Mouse (Mus musculus) midbrain, embryonic 13.5 days (tissue): Measurements from ENCODE around the gene Zfp810. TPM values are rescaled to one million over a fixed set of nuclear protein-coding genes. Genes with fewer than 3 reads are reported as not detected.

Experiments used
- ATAC-seq: fragments of 200-750 bp; cut with Nextera tagmentation; 2 replicates; pipeline ENCODE4 v1.8.0; 2017; ENCODE audit warnings: mild to moderate bottlenecking, moderate TSS enrichment, moderate library complexity
- H3K27ac ChIP-seq: fragments of 300-500 bp; sonication (generic); 2 replicates; pipeline ENCODE4 v1.5.1; 2015; ENCODE audit warnings: inconsistent platforms, mild to moderate bottlenecking, moderate library complexity
- H3K27me3 ChIP-seq: fragments of 300-500 bp; sonication (generic); 2 replicates; pipeline ENCODE4 v1.6.1; 2015; ENCODE audit warnings: mild to moderate bottlenecking, inconsistent platforms
- H3K36me3 ChIP-seq: fragments of 300-500 bp; sonication (generic); 2 replicates; pipeline ENCODE4 v1.6.1; 2015; ENCODE audit warnings: mild to moderate bottlenecking, inconsistent platforms
- H3K4me1 ChIP-seq: fragments of 300-500 bp; sonication (generic); replicated peaks from 2 replicates; pipeline ENCODE4 v1.6.1; 2015; ENCODE audit warnings: inconsistent platforms
- H3K4me2 ChIP-seq: fragments of 300-500 bp; sonication (generic); replicated peaks from 2 replicates; pipeline ENCODE4 v1.6.1; 2015; ENCODE audit warnings: moderate library complexity, mild to moderate bottlenecking, inconsistent platforms
- H3K4me3 ChIP-seq: fragments of 300-500 bp; sonication (generic); replicated peaks from 2 replicates; pipeline ENCODE4 v1.5.1; 2015; ENCODE audit warnings: mild to moderate bottlenecking, inconsistent platforms
- H3K9ac ChIP-seq: fragments of 300-500 bp; sonication (generic); replicated peaks from 2 replicates; pipeline ENCODE4 v1.6.1; 2015; ENCODE audit warnings: mild to moderate bottlenecking, inconsistent platforms
- H3K9me3 ChIP-seq: fragments of 300-500 bp; sonication (generic); 2 replicates; pipeline ENCODE4 v1.6.1; 2016; ENCODE audit warnings: mild to moderate bottlenecking, inconsistent platforms
- WGBS: fragments of 180-500 bp; shearing (Covaris S2); methylation state at CpG from one replicate; pipeline ENCODE4 v1.1.7; 2015; 5-methylcytosine and 5-hydroxymethylcytosine counted together
- polyA plus RNA-seq: library from polyadenylated mRNA; unstranded; fragments of >200 nt; fragmentation: Nextera tagmentation; extraction: Ambion mirVana; gene quantifications from 2 replicates; pipeline ENCODE4 v1.2.1, GENCODE M21; 2015

Gene Zfp810
- polyA plus RNA-seq, 1 experiment from 2014 or later = 39.9 TPM

DNA sequence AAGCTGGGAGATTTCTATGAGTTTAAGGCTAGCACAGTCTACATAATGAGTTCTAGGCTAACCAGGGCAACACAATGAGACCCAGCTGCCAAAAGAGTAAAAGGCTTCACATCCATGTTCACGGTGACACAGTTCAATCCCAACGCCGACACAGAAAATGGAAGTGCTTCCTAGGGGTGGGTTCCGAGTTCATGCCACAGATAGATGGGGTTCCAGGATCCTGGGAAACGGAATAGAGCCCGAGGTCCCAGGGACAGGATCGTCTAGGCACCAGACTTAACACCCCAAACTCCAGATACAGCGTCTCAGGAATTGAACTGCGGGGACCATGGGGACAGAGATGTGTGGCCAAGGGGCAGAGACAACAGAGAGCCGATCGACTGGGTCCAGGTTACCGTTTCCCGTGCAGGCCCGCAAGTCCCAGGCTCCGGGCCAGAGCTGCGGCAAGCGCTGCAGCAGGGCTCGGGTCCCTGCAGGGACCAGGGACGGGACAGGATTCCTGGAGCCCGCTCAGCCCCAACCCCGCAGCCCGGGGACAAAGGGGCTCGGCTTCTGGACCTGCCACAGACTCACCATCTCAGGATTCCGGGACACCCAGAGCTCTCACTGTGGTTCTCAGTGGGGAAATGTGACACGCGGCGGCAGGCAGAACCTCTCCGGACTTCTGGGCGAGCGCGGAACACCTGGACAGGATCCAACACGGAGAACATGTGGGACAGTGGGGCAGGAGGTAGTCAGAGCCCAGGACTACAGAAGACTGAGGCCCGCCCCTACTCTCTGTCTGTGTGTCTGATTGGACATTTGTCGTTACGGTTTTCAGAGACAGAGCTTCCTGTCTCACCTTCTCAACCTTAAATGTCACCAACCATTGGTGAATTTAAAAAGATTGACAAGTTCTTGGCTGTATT lies 48.0 kb downstream of the Zfp810 start, which contains the start of gene Zfp599:
Gene Zfp599, minus strand, starts transcription at position 712 of the 908 bp plus-strand sequence.
- Histone ChIP-seq H3K4me3 (peak within 1 kb of the TSS; percentile 71), H3K27me3 (no peaks in the 10 kb centered on the region), H3K4me2 (peak within 1 kb of the TSS; percentile 70), H3K4me1 (no peaks in the 10 kb centered on the region), H3K36me3 (peaks cover 31% of the 10 kb centered on the region), H3K27ac (peak within 1 kb of the TSS; percentile 44; the same call in 1 of the 2 replicates), H3K9me3 (peaks cover 7% of the 10 kb centered on the region; the same call in 1 of the 2 replicates), H3K9ac (peak within 1 kb of the TSS; percentile 84)
- 1% methylated on average over 35 of the region's 35 CpGs for WGBS
- ATAC-seq = peak; percentile 98

DNA sequence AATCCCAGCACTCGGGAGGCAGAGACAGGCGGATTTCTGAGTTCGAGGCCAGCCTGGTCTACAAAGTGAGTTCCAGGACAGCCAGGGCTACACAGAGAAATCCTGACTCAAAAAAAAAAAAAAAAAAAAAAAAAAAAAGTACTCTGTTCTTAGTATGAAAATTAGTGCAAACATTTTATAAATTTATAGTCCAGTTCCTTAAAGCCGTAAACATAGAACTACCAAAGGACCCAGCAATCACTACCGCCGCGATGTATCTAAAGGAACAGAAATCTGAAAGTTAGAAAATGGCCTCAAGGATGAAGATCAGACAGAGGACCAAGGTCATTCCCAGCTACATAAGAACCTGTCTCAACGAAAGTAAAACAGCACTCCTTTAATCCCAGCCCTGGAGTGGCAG lies 48.7 kb downstream of the Zfp810 start:
- peaks cover 12% of the 10 kb centered on the region; the same call in 1 of the 2 replicates for H3K9me3 ChIP-seq
- WGBS = 83% methylated on average over 8 of the region's 8 CpGs
- no peaks in the 10 kb centered on the region for H3K27me3 ChIP-seq
- H3K4me3 ChIP-seq = peak overlapping the region; percentile 71
- H3K36me3 ChIP-seq = peaks cover 36% of the 10 kb centered on the region
- H3K27ac ChIP-seq = no peak overlapping the region
- no peak for ATAC-seq
- peak overlapping the region; percentile 70 for H3K4me2 ChIP-seq
- no peaks in the 10 kb centered on the region for H3K4me1 ChIP-seq
- H3K9ac ChIP-seq = peak overlapping the region; percentile 84

DNA sequence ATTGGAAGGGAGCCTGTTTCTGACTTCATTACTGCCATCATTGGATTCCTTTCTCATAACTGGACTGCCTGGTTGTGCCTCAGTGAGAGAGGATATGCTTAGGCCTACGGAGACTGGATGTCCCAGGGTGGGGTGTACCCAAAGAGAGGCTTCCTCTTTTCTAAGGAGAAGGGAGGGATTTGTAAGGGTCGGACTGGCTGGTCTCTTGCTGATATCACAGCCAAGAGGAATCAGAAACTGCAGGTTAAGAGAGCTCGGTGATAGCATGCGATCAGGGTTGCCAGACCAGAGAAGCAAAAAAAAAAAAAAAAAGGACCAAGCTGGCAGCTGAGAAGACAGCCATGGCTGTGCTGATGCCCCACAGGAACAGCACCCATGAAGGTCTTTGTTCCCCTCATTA lies 50.9 kb downstream of the Zfp810 start:
- Histone ChIP-seq H3K27ac (no peak overlapping the region), H3K9ac (no peak overlapping the region), H3K4me1 (no peaks in the 10 kb centered on the region), H3K36me3 (peaks cover 54% of the 10 kb centered on the region), H3K4me3 (no peak overlapping the region), H3K4me2 (no peak overlapping the region), H3K27me3 (no peaks in the 10 kb centered on the region), H3K9me3 (peaks cover 19% of the 10 kb centered on the region)
- WGBS = 96% methylated on average over 4 of the region's 4 CpGs
- no peak for ATAC-seq

DNA sequence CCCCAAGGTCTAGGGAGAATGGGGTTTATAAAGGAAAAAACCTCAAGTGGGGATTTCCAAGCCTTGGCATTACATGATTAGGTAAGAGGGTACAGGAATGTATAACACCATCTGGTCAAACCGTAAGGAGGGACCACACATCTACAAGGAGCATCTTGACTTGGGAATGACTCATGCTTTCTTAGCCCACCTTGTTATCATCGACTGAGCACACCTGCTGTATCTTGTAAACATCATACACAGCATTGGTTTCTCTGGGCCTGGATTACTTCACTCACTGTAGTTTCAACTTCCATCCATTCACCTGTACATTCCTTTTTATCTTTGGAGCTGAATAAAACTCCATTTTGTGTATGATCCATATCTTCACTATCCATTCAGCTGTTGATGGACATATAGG lies 63.2 kb downstream of the Zfp810 start:
- H3K4me1 ChIP-seq = no peaks in the 10 kb centered on the region
- no peak overlapping the region for H3K27ac ChIP-seq
- H3K9ac ChIP-seq = no peak overlapping the region
- WGBS = 94% methylated on average over 2 of the region's 2 CpGs
- no peaks in the 10 kb centered on the region for H3K27me3 ChIP-seq
- peaks cover 34% of the 10 kb centered on the region for H3K9me3 ChIP-seq
- H3K4me2 ChIP-seq = no peak overlapping the region
- peaks cover 86% of the 10 kb centered on the region for H3K36me3 ChIP-seq
- no peak overlapping the region for H3K4me3 ChIP-seq
- ATAC-seq = no peak

DNA sequence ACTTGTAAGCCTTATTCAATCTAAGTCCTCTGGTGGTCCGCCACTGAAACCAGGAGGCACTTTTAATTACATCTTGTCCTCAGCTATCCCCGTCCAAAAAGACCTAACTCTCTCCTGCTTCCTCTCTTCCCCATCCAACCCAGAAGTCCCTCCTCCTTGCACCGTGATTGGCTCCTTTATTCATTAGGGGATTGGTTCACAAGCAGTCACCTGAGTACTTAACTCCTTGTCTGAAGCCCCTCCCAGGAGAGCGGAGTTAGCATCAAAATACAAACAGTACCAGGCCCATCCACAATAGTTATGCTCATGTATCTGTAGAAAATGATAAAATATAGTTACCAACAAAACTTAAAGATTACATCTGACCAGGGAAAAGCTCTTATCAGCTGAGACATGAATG lies 67.4 kb downstream of the Zfp810 start:
- Histone ChIP-seq H3K4me3 (no peak overlapping the region), H3K9me3 (peaks cover 10% of the 10 kb centered on the region), H3K9ac (no peak overlapping the region), H3K4me2 (no peak overlapping the region), H3K36me3 (peaks cover 71% of the 10 kb centered on the region), H3K4me1 (no peaks in the 10 kb centered on the region), H3K27me3 (no peaks in the 10 kb centered on the region), H3K27ac (no peak overlapping the region)
- WGBS = 98% methylated on average over 4 of the region's 4 CpGs
- no peak for ATAC-seq

DNA sequence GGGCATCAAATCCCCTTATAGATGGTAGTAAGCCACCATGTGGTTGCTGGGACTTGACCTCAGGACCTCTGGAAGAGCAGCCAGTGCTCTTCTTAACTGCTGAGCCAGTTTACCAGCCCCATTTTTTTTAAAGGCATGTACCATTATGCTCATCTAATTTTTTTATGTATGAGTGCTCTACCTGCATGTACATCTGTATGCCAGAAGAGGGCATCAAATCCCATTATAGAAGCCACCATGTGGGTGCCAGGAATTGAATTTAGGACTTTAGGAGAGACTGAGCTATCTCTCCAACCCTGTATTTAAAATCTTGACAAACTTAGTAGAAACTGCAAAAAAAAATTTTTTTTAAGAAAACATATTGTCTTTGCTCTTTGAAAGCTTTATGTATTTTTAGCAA lies 76.9 kb downstream of the Zfp810 start:
- Histone ChIP-seq H3K4me3 (no peak overlapping the region), H3K9me3 (no peaks in the 10 kb centered on the region), H3K36me3 (0 out of 2 replicates have a peak, but pooled peaks cover 6% of the 10 kb centered on the region), H3K9ac (no peak overlapping the region), H3K4me2 (no peak overlapping the region), H3K27ac (no peak overlapping the region), H3K27me3 (no peaks in the 10 kb centered on the region), H3K4me1 (peaks cover 5% of the 10 kb centered on the region)
- ATAC-seq = no peak

DNA sequence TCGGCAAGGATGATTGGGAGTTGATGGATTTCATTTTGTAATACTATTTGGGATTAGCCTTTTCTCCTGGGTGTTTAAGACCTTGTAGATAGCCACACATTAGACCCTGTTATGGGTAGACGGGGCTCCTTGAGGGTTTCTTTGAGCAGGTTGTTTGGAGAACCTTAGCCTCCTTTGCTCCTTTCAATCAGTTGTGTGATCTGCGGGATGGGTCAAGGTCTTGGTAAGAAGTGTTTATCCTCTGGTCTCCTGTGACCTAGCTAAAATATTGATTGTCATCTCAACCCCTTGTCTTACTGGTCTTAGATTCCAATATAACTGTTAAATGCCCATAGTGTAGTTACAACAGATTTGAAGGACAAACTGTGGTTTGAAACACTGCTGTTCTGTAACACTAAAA lies 77.4 kb downstream of the Zfp810 start:
- no peak overlapping the region for H3K9ac ChIP-seq
- no peak overlapping the region for H3K27ac ChIP-seq
- 89% methylated on average over 3 of the region's 3 CpGs for WGBS
- H3K9me3 ChIP-seq = no peaks in the 10 kb centered on the region
- H3K4me2 ChIP-seq = no peak overlapping the region
- peaks cover 5% of the 10 kb centered on the region for H3K4me1 ChIP-seq
- no peak overlapping the region for H3K4me3 ChIP-seq
- H3K36me3 ChIP-seq = 0 out of 2 replicates have a peak, but pooled peaks cover 1% of the 10 kb centered on the region
- no peaks in the 10 kb centered on the region for H3K27me3 ChIP-seq
- no peak for ATAC-seq

DNA sequence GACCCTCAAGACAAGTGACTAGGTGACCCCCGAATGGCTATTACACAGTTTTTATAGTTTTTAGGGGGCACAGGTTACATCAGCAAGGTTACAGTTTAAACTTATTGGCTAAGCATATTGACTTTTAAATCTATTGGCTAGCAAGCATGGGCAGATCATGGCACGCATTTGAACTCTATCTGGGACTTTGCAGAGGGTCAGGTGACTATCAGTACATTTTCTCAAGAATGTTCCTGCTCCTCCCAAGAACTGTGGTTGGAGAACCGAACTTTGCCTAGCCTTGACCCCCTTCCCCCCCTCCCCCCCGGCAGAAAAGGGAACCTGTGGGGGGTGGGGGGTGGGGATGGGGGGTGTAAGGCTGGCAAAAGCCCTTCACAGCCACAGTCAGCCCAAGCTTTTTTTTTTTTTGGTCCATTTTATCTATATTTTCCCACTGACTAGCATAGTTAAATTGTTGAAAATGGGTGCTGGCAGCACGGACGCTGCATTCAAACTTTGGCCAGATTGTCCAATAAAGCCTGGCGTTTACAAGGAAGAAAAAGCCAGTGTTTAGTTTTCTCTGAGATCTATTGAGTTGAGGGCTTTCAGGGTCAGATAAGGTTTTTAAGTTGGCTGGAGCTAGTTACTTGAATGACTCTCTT lies 77.9 kb downstream of the Zfp810 start:
- Histone ChIP-seq H3K4me3 (no peak overlapping the region), H3K36me3 (no peaks in the 10 kb centered on the region), H3K9ac (no peak overlapping the region), H3K27me3 (no peaks in the 10 kb centered on the region), H3K4me1 (peaks cover 5% of the 10 kb centered on the region), H3K9me3 (no peaks in the 10 kb centered on the region), H3K27ac (no peak overlapping the region), H3K4me2 (no peak overlapping the region)
- ATAC-seq = no peak
- 94% methylated on average over 7 of the region's 7 CpGs for WGBS

DNA sequence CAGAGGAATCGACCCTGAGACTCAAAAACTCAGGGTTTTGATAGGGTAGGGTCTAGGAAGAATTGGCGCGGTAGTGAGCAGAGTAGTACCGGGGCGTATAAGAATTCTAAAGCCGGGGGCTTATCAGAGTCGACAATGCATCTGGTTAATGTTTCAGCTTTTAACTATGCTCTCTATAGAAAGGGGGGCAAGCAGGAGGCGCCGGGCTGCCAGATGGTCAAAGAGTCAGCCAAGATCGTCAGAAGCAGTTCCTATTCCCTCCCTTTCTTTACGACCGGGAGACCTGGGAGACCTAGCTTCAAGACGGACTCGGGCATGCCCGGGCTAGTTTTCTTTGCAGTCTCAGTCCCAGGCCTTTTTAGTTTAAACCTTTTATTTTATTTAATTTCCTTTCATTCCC lies 80.6 kb downstream of the Zfp810 start:
- WGBS = 94% methylated on average over 15 of the region's 15 CpGs
- no peak overlapping the region for H3K27ac ChIP-seq
- no peak overlapping the region for H3K4me2 ChIP-seq
- H3K9ac ChIP-seq = no peak overlapping the region
- no peaks in the 10 kb centered on the region for H3K36me3 ChIP-seq
- H3K27me3 ChIP-seq = no peaks in the 10 kb centered on the region
- H3K4me3 ChIP-seq = no peak overlapping the region
- H3K4me1 ChIP-seq = peaks cover 5% of the 10 kb centered on the region
- no peaks in the 10 kb centered on the region for H3K9me3 ChIP-seq
- ATAC-seq = no peak

Other genes starting within 250 kb of the Zfp810 start
- gene Gm49318, start 236.4 kb downstream of the Zfp810 start, polyA plus RNA-seq = not detected in 2 replicates
- 17.7 and 19.8 TPM in 2 replicates for gene Zfp653, start 236.3 kb downstream of the Zfp810 start, polyA plus RNA-seq
- 44.3 and 50.3 TPM in 2 replicates for gene Ecsit, start 222.2 kb downstream of the Zfp810 start, polyA plus RNA-seq
- 1.7 and 2.0 TPM in 2 replicates for gene Cnn1, start 208.4 kb downstream of the Zfp810 start, polyA plus RNA-seq
- 185 and 190 TPM in 2 replicates for gene Elof1, start 190.5 kb downstream of the Zfp810 start, polyA plus RNA-seq
- gene Acp5, start 171.9 kb downstream of the Zfp810 start, polyA plus RNA-seq = 0.42 and 0.64 TPM in 2 replicates
- gene Pigyl, start 150.8 kb downstream of the Zfp810 start, polyA plus RNA-seq = 79.4 and 88.3 TPM in 2 replicates
- gene Zfp872, start 119.6 kb downstream of the Zfp810 start, polyA plus RNA-seq = 0.22 and 0.24 TPM in 2 replicates
- 10.1 and 13.4 TPM in 2 replicates for gene Zfp809, start 81.9 kb downstream of the Zfp810 start, polyA plus RNA-seq
- gene Zfp599, start 47.8 kb downstream of the Zfp810 start, polyA plus RNA-seq = 9.7 and 10.0 TPM in 2 replicates
- gene Anln, start 81.5 kb upstream of the Zfp810 start, polyA plus RNA-seq = 10.7 and 12.1 TPM in 2 replicates
- 9.2 and 9.9 TPM in 2 replicates for gene 9530077C05Rik, start 103.9 kb upstream of the Zfp810 start, polyA plus RNA-seq
- gene Gm17545, start 146.6 kb upstream of the Zfp810 start, polyA plus RNA-seq = not detected in 2 replicates
- gene Rp9, start 162.1 kb upstream of the Zfp810 start, polyA plus RNA-seq = 61.6 and 64.8 TPM in 2 replicates
- 22.5 and 23.8 TPM in 2 replicates for gene Bbs9, start 168.1 kb upstream of the Zfp810 start, polyA plus RNA-seq